Comparison of ENCODE assay signal across 24 mouse cellular contexts in genomic region chr10:120136020-120136562, GRCm38 (mm10). TPM values are rescaled to one million over a fixed set of nuclear protein-coding genes. Genes with fewer than 3 reads are reported as not detected.
DNase-seq lines count a peak whose midpoint lies in the region; ATAC-seq lines count a peak whose summit lies in the region.
"Had no signal": no experiment of that assay in that cellular context is flagged by ENCODE, and none has a peak within 500 bp of the region (broad histone marks: within the 10 kb centered on the region; RNA-seq: fewer than 3 reads in every experiment).

No protein-coding gene starts in this region.

- no peak for ATAC-seq in midbrain, embryonic 11.5 days (ENCODE audit: low FRiP score)
- ATAC-seq in midbrain, embryonic 16.5 days: no peak
- ATAC-seq in common myeloid progenitor, adult 5-6 weeks (replicated peaks; ENCODE audit: low read depth, poor library complexity, severe bottlenecking): peak; percentile 39
- ATAC-seq in monocyte, adult 5-6 weeks (replicated peaks; ENCODE audit: insufficient number of reproducible peaks, low FRiP score, low TSS enrichment, poor library complexity, severe bottlenecking): peak; percentile 67
- no peak for ATAC-seq in kidney, embryonic 16.5 days (ENCODE audit: low FRiP score, low TSS enrichment)
- no peak for ATAC-seq in erythroid progenitor cell, adult 5-6 weeks (replicated peaks; ENCODE audit: low FRiP score, poor library complexity, severe bottlenecking)
- ATAC-seq: intestine, embryonic 15.5 days had no signal

- H3K9me3 ChIP-seq in midbrain, embryonic 11.5 days (ENCODE audit: control insufficient read depth, low read length): no peaks in the 10 kb centered on the region
- no peaks in the 10 kb centered on the region for H3K9me3 ChIP-seq in midbrain, embryonic 16.5 days (replicated peaks; ENCODE audit: control insufficient read depth, low read length, poor library complexity, severe bottlenecking)
- no peaks in the 10 kb centered on the region for H3K9me3 ChIP-seq in kidney, embryonic 16.5 days (ENCODE audit: low read length)
- H3K9me3 ChIP-seq: forebrain, embryonic 12.5 days; heart, embryonic 15.5 days; hindbrain, embryonic 15.5 days; intestine, embryonic 15.5 days; limb, embryonic 10.5 days; neural tube, embryonic 15.5 days had no signal

- H3K4me2 ChIP-seq in midbrain, embryonic 11.5 days: no peak overlapping the region
- H3K4me2 ChIP-seq in midbrain, embryonic 16.5 days (ENCODE audit: low read length): no peak overlapping the region
- no peak overlapping the region for H3K4me2 ChIP-seq in kidney, embryonic 16.5 days (replicated peaks; ENCODE audit: low read depth, low read length)
- H3K4me2 ChIP-seq: forebrain, embryonic 12.5 days; heart, embryonic 15.5 days; hindbrain, embryonic 15.5 days; intestine, embryonic 15.5 days; neural tube, embryonic 15.5 days had no signal

- H3K36me3 ChIP-seq in midbrain, embryonic 11.5 days (ENCODE audit: control insufficient read depth, insufficient read depth, low read length): no peaks in the 10 kb centered on the region
- no peaks in the 10 kb centered on the region for H3K36me3 ChIP-seq in midbrain, embryonic 16.5 days (ENCODE audit: control insufficient read depth, insufficient read depth, low read length)
- no peaks in the 10 kb centered on the region for H3K36me3 ChIP-seq in kidney, embryonic 16.5 days (ENCODE audit: insufficient read depth, low read length)
- H3K36me3 ChIP-seq: forebrain, embryonic 12.5 days; heart, embryonic 15.5 days; hindbrain, embryonic 15.5 days; intestine, embryonic 15.5 days; limb, embryonic 10.5 days; neural tube, embryonic 15.5 days had no signal

- H3K27me3 ChIP-seq in midbrain, embryonic 11.5 days (ENCODE audit: control insufficient read depth, insufficient read depth, low read length): no peaks in the 10 kb centered on the region
- H3K27me3 ChIP-seq in midbrain, embryonic 16.5 days (ENCODE audit: control insufficient read depth, insufficient read depth, low read depth, low read length): no peaks in the 10 kb centered on the region
- no peaks in the 10 kb centered on the region; the same call in 1 of the 2 replicates for H3K27me3 ChIP-seq in kidney, embryonic 16.5 days (ENCODE audit: insufficient read depth, low read length)
- H3K27me3 ChIP-seq: CH12.LX; forebrain, embryonic 12.5 days; heart, embryonic 15.5 days; hindbrain, embryonic 15.5 days; intestine, embryonic 15.5 days; megakaryocyte, embryonic 14.5 days; neural tube, embryonic 15.5 days had no signal

- peak; percentile 81 for DNase-seq in midbrain, embryonic 11.5 days (ENCODE audit: low spot score, missing footprints)
- DNase-seq in left cerebral cortex, adult 9 months (ENCODE audit: low spot score in 2 of 2): no peak
- DNase-seq: adrenal gland, postnatal 36 days; B cell, adult 2 months; cerebellum, adult 9-10 months; gastrocnemius, postnatal 36 days; heart, postnatal 36 days; kidney, postnatal 36 days; liver; lung, postnatal 10 days had no signal

- 93% methylated on average over 12 of the region's 12 CpGs for WGBS in midbrain, embryonic 11.5 days
- 89% methylated on average over 12 of the region's 12 CpGs for WGBS in midbrain, embryonic 16.5 days
- 82% methylated on average over 12 of the region's 12 CpGs for WGBS in kidney, embryonic 16.5 days

- H3K27ac ChIP-seq in midbrain, embryonic 11.5 days (ENCODE audit: low read depth, low read length): no peak overlapping the region
- no peak overlapping the region for H3K27ac ChIP-seq in midbrain, embryonic 16.5 days (ENCODE audit: low read length)
- no peak overlapping the region for H3K27ac ChIP-seq in kidney, embryonic 16.5 days (ENCODE audit: low read length)
- H3K27ac ChIP-seq: forebrain, embryonic 12.5 days; heart, embryonic 15.5 days; hindbrain, embryonic 15.5 days; intestine, embryonic 15.5 days; left cerebral cortex, adult 2 months; limb, embryonic 10.5 days; neural tube, embryonic 15.5 days had no signal

- H3K4me3 ChIP-seq in midbrain, embryonic 11.5 days (ENCODE audit: low read depth, low read length): no peak overlapping the region
- no peak overlapping the region for H3K4me3 ChIP-seq in midbrain, embryonic 16.5 days (ENCODE audit: low read depth, low read length)
- no peak overlapping the region for H3K4me3 ChIP-seq in kidney, embryonic 16.5 days (ENCODE audit: low read length)
- H3K4me3 ChIP-seq: forebrain, embryonic 12.5 days; heart, embryonic 15.5 days; hindbrain, embryonic 15.5 days; intestine, embryonic 15.5 days; left cerebral cortex, adult 2 months; limb, embryonic 10.5 days; megakaryocyte, embryonic 14.5 days; neural tube, embryonic 15.5 days had no signal

- no peak overlapping the region for H3K9ac ChIP-seq in midbrain, embryonic 11.5 days (ENCODE audit: low read length)
- H3K9ac ChIP-seq in midbrain, embryonic 16.5 days (ENCODE audit: low read depth, low read length): no peak overlapping the region
- no peak overlapping the region for H3K9ac ChIP-seq in kidney, embryonic 16.5 days (replicated peaks; ENCODE audit: low read length)
- H3K9ac ChIP-seq: forebrain, embryonic 12.5 days; heart, embryonic 15.5 days; hindbrain, embryonic 15.5 days; intestine, embryonic 15.5 days; neural tube, embryonic 15.5 days had no signal

- H3K4me1 ChIP-seq in midbrain, embryonic 11.5 days (ENCODE audit: control insufficient read depth, insufficient read depth, low read length): no peaks in the 10 kb centered on the region
- H3K4me1 ChIP-seq in midbrain, embryonic 16.5 days (ENCODE audit: control insufficient read depth, insufficient read depth, low read length): no peaks in the 10 kb centered on the region
- no peaks in the 10 kb centered on the region for H3K4me1 ChIP-seq in kidney, embryonic 16.5 days (ENCODE audit: insufficient read depth, low read length)
- H3K4me1 ChIP-seq: forebrain, embryonic 12.5 days; heart, embryonic 15.5 days; intestine, embryonic 15.5 days had no signal

RNA-seq across cellular contexts. Expression of gene Helb, which starts 23.3 kb away (rescaled TPM):
- polyA plus RNA-seq in midbrain, embryonic 11.5 days (2014; fragmentation: Nextera tagmentation; extraction: Ambion mirVana): 3.7 and 4.2 TPM in 2 replicates
- polyA plus RNA-seq in midbrain, embryonic 16.5 days (2015; fragmentation: Nextera tagmentation; extraction: Ambion mirVana): 1.5 and 1.9 TPM in 2 replicates
- 33.2 and 33.8 TPM in 2 replicates for total RNA-seq in common myeloid progenitor, adult 5-6 weeks (2017)
- total RNA-seq in monocyte, adult 5-6 weeks (2017): 36.8 to 41.4 TPM (median 40.0 TPM) in 3 replicates
- polyA plus RNA-seq in kidney, embryonic 16.5 days (2015; fragmentation: Nextera tagmentation; extraction: Ambion mirVana): 4.7 and 6.0 TPM in 2 replicates
- 25.6 and 31.0 TPM in 2 replicates for total RNA-seq in erythroid progenitor cell, adult 5-6 weeks (2015; ENCODE audit: low replicate concordance)
- total RNA-seq in erythroid progenitor cell, adult 5-6 weeks (2017; ENCODE audit: low replicate concordance): 46.1 and 48.0 TPM in 2 replicates

Comparison
In these comparisons a context has a peak if more than half of its experiments do, and no peak if none do; other contexts are left out.
1. ATAC-seq: peak in common myeloid progenitor, adult 5-6 weeks (single experiment) and monocyte, adult 5-6 weeks (single experiment); none in midbrain, embryonic 11.5 days (single experiment), midbrain, embryonic 16.5 days (single experiment), kidney, embryonic 16.5 days (single experiment) and erythroid progenitor cell, adult 5-6 weeks (single experiment).